Mouse (Mus musculus) spleen, adult 2 months (tissue): Measurements from ENCODE around the gene Tceal7. TPM values are rescaled to one million over a fixed set of nuclear protein-coding genes. Genes with fewer than 3 reads are reported as not detected.

ENCODE experiments used
- DNase-seq, 2 experiments: peaks; one replicate each; pipeline versions ENCODE4 v3.0.0 to v3.0.0-alpha.2; 2012 to 2021; ENCODE audit warnings: low spot score in 2 of 2, low read depth in 1 of 2
- H3K27ac ChIP-seq: fragments of 200-500 bp; 2 replicates; pipeline ENCODE4 v1.5.1; 2012; ENCODE audit warnings: low read length, inconsistent platforms; ENCODE audit not compliant: insufficient read depth
- H3K27me3 ChIP-seq: fragments of 200-500 bp; 2 replicates; pipeline ENCODE4 v1.6.1; 2012; ENCODE audit warnings: mild to moderate bottlenecking, moderate library complexity, low read length, inconsistent platforms; ENCODE audit not compliant: control insufficient read depth, insufficient read depth
- H3K36me3 ChIP-seq: fragments of 200-500 bp; 2 replicates; pipeline ENCODE4 v1.6.1; 2012; ENCODE audit warnings: mild to moderate bottlenecking, low read length, inconsistent platforms; ENCODE audit not compliant: control insufficient read depth, insufficient read depth
- H3K4me1 ChIP-seq: fragments of 200-500 bp; 2 replicates; pipeline ENCODE4 v1.6.1; 2011; ENCODE audit warnings: inconsistent platforms; ENCODE audit not compliant: control insufficient read depth, insufficient read depth, insufficient read length
- H3K4me3 ChIP-seq: fragments of 200-500 bp; 2 replicates; pipeline ENCODE4 v1.5.1; 2011; ENCODE audit warnings: mild to moderate bottlenecking, inconsistent platforms; ENCODE audit not compliant: insufficient read depth, insufficient read length; ENCODE audit errors: extremely low read depth
- CTCF ChIP-seq: fragments of 200-500 bp; IDR thresholded peaks from 2 replicates; pipeline ENCODE4 v1.5.1; 2011; ENCODE audit warnings: mild to moderate bottlenecking, inconsistent platforms; ENCODE audit not compliant: insufficient read depth, insufficient read length, insufficient replicate concordance; ENCODE audit errors: extremely low read depth
- POLR2A ChIP-seq: fragments of 200-500 bp; IDR thresholded peaks from 2 replicates; pipeline ENCODE4 v1.6.1; 2011; ENCODE audit warnings: low read depth, low read length, inconsistent platforms
- WGBS: fragments of 180-500 bp; shearing (Covaris S2); methylation state at CpG from one replicate; pipeline ENCODE4 v1.1.7; 2018; 5-methylcytosine and 5-hydroxymethylcytosine counted together
- polyA plus RNA-seq: library from polyadenylated mRNA; depleted of rRNA; stranded (reverse); fragments of >200 nt; gene quantifications from 2 replicates; pipeline ENCODE4 v1.2.3, GENCODE M21; 2012

Gene Tceal7
- polyA plus RNA-seq, 1 experiment, result not detected

DNA sequence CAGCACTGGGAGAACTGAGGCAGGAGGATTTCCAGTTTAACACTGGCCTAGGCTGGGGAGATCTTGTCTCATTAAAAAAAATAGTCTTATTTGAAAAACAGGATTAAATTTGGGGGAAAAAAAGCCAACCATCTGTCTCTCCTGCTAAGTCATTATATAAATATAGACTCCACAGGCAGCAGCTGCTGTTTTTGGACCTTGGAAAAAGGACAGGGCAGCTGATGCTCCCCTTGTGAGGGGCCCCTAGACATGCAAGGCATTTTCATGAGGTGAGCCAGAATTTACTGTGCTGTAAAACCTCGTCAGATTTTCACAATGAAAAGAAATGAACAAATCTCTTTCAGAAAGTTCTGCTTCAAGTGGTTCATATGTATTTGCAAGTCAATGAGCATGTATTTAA is 1.7 kb downstream of the Tceal7 start:
- WGBS, result 65% methylated on average over 1 of the region's 1 CpGs
- Histone ChIP-seq H3K27me3 (no peaks in the 10 kb centered on the region), H3K4me3 (no peak overlapping the region), H3K4me1 (no peaks in the 10 kb centered on the region), H3K27ac (no peak overlapping the region), H3K36me3 (no peaks in the 10 kb centered on the region)
- TF ChIP-seq CTCF, result no peak
- TF ChIP-seq POLR2A, result no peak
- DNase-seq, result no peak

DNA sequence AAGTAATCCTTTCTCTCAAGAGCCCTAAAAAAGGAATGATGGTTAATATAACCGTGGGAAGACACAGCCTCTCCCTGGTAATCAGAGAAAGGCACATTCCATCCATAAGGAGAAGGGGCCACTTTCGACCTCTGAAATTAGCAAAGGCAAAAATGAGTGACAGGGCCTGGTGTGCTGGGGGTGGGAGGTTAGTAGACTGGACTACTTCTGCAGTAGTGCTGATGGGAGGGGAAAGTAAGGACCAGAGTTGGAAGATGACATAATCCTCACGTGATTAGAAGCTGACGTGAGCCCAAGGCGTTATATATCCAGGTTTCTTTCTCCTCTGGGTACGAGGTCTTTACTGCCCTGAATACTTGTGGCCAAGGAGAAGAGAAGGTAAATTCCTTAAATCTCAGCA is 9.1 kb downstream of the Tceal7 start:
- no peaks in the 10 kb centered on the region for H3K27me3 ChIP-seq
- 73% methylated on average over 6 of the region's 6 CpGs for WGBS
- no peak for TF ChIP-seq POLR2A
- no peak for TF ChIP-seq CTCF
- H3K4me1 ChIP-seq, result no peaks in the 10 kb centered on the region
- no peaks in the 10 kb centered on the region for H3K36me3 ChIP-seq
- no peak overlapping the region for H3K27ac ChIP-seq
- DNase-seq, result no peak
- H3K4me3 ChIP-seq, result no peak overlapping the region

DNA sequence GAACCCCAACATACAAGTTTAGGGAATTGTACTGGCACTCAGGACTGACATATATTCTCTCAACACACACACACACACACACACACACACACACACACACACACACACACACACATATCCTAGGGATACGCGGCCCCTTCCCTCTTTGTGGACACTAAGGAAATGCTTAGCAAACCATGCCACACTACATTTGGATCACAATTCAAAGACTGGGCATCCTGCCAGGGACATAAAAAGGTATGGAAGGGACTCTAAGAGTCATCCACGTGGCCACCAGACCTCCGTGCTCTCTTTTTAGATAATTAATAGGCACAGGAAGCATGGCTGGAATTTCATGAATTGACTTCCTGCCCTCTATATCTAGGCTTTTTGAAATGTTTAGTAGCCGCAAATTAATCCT is 13.2 kb downstream of the Tceal7 start:
- Histone ChIP-seq H3K27ac (no peak overlapping the region), H3K4me3 (no peak overlapping the region), H3K36me3 (no peaks in the 10 kb centered on the region), H3K27me3 (no peaks in the 10 kb centered on the region), H3K4me1 (no peaks in the 10 kb centered on the region)
- 89% methylated on average over 5 of the region's 5 CpGs for WGBS
- TF ChIP-seq POLR2A (no peak), CTCF (no peak)
- no peak for DNase-seq

DNA sequence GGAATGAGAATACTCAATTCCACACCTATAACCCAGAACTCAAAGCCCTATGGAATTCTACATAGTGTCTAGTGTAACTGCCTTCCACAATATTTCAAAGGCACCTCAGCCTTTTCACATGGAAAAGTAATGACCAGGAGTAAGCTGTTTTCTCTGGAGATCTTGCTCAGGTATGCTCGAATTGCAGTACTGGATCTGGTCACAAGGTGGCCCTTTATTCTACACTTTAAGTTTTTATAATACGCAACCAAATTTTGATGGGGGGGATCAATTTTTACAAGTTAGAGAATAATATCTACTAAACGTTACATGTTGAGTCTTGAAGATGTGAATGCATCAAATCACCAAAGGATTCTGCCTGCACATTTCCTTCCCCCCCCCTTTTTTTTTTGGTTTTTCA is 23.5 kb downstream of the Tceal7 start:
- no peak overlapping the region for H3K4me3 ChIP-seq
- no peaks in the 10 kb centered on the region for H3K36me3 ChIP-seq
- no peaks in the 10 kb centered on the region for H3K4me1 ChIP-seq
- TF ChIP-seq CTCF, result no peak
- TF ChIP-seq POLR2A, result no peak
- H3K27me3 ChIP-seq, result no peaks in the 10 kb centered on the region
- peak in 1 of 2 experiments; percentile 7 for DNase-seq
- no peak overlapping the region for H3K27ac ChIP-seq
- 38% methylated on average over 3 of the region's 3 CpGs for WGBS

DNA sequence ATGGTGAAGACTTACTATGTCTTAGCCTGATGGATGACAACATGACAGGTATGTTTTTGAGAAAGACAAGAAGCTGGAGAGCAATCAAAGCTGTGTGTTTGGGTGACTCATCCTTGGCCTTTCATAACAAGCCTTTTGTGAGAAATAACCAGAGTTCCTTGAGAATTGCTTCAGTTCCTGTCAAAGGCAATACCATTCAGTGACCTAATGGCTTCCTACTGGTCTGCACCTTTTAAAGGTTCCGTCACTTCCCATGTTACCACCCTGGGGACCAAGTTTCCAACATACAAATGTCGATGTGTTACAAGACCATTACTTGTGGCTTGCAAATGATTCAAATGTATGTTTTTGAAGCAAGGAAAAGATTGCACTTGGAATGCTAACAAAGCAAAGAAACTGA is 28.6 kb downstream of the Tceal7 start:
- DNase-seq, result no peak
- H3K4me3 ChIP-seq, result no peak overlapping the region
- WGBS, result 90% methylated on average over 2 of the region's 2 CpGs

DNA sequence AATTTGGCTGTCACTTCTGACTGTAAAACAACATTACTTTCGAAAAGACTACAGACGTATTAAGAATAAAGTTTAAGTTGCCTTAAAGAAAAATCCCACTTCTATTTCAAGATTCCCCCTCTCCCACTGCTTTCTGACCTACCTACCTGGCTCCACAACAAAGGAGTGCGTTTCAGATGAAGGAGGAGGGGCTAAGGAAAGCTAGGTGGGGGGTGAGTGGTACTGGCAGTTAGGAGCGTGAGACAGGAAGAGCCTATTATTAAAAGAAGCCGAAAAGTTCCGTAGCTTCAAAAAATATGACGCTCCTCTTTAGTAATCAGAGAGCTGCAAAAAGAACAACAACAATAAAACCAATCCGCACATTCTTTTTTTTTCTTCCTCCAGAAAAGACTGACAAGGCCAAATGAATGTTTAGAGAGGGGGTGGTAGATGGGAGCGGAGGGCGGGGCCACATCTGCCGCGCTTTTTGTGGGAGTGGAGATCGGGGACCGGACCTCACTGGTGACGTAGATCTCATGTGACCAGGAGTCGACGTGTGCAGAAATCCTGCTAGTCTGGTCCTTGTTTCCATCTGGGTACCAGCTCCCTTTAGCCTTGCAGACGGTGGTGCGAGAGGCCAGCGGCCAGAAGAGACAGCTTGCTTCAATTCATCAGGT is 30.1 kb downstream of the Tceal7 start, which contains the start of gene Tceal9:
Gene Tceal9, plus strand, starts transcription at position 506 of the 656 bp plus-strand sequence.
- H3K4me3 ChIP-seq, result peak within 1 kb of the TSS; percentile 76
- TF ChIP-seq POLR2A (no peak), CTCF (no peak)
- peak; percentile 45 to 56 for DNase-seq
- WGBS, result 33% methylated on average over 20 of the region's 20 CpGs
- H3K36me3 ChIP-seq, result no peaks in the 10 kb centered on the region
- H3K27me3 ChIP-seq, result no peaks in the 10 kb centered on the region
- H3K4me1 ChIP-seq, result no peaks in the 10 kb centered on the region
- peak within 1 kb of the TSS; percentile 57; the same call in 1 of the 2 replicates for H3K27ac ChIP-seq

More for the DNA sequence above, 28.6 kb downstream of the Tceal7 start:
- Histone ChIP-seq H3K4me1 (no peaks in the 10 kb centered on the region), H3K27me3 (no peaks in the 10 kb centered on the region), H3K27ac (no peak overlapping the region), H3K36me3 (no peaks in the 10 kb centered on the region)
- TF ChIP-seq CTCF (no peak), POLR2A (no peak)

DNA sequence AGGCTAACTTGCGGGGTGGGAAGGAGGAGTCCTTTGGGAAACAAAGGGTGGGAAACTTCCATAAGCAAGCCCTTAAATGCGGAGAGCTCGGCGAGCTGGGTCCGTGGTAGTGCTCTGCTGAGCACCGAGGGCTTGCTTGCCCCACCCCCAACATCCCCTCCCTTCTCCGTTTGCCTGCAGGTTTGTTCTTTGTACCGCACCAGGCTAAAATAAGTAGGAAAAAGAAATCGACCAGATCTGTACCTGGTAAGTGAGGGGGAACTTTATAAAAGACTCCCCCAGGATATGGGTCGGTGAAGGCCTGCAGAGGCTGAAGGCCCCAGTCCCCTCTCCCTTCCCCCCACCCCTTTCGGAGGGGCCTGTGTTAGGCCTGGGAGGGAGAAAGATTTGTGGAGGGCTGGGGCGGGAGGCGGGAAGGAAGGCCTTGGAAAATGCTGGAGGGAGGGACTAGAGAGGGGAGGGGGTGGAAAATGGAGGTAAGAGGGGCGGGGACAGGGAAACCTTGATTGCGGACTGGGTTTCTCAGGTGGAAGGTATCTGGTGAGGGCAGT is 31.0 kb downstream of the Tceal7 start:
- Histone ChIP-seq H3K36me3 (no peaks in the 10 kb centered on the region), H3K27ac (no peak overlapping the region), H3K4me1 (no peaks in the 10 kb centered on the region), H3K4me3 (peak overlapping the region; percentile 76), H3K27me3 (no peaks in the 10 kb centered on the region)
- 23% methylated on average over 15 of the region's 15 CpGs for WGBS
- no peak for DNase-seq
- no peak for TF ChIP-seq POLR2A
